Mouse (Mus musculus) Patski (cell line): ENCODE results near the gene Uck2. TPM values are rescaled to one million over a fixed set of nuclear protein-coding genes. Genes with fewer than 3 reads are reported as not detected.

Experiments used
- ATAC-seq: fragments of 100-300 bp; one replicate; pipeline ENCODE4 v1.8.0; 2021
- CTCF ChIA-PET: fragments of 350-600 bp; sonication (Branson Sonifier 250); formaldehyde crosslinking; loops from one replicate; lab custom pipeline; 2022; ENCODE audit warnings: inconsistent platforms; lab: Charles Lee
- POLR2A ChIA-PET: fragments of 350-600 bp; sonication (Branson Sonifier 250); formaldehyde crosslinking; loops from one replicate; lab custom pipeline; 2022; ENCODE audit warnings: antibody characterized with exemption, inconsistent platforms; lab: Charles Lee
- DNase-seq: peaks from one replicate; pipeline ENCODE4 v3.0.0-alpha.2; 2011; ENCODE audit warnings: low read depth, low spot score
- H3K27me3 ChIP-seq: fragments of 371-371 bp; one replicate; pipeline ENCODE4 v1.5.1; 2021
- CTCF ChIP-seq: fragments of 100-300 bp; IDR thresholded peaks from one replicate; pipeline ENCODE4 v1.5.1; 2021
- in situ Hi-C: fragments of 300-500 bp; cut with MboI; formaldehyde crosslinking; loops from 3 replicates; pipeline ENCODE4 v1.11.1; 2018; ENCODE audit warnings: low pct_unique_long_range_greater_than_20kb, mixed read lengths
- polyA plus RNA-seq: library from polyadenylated mRNA; unstranded; gene quantifications from one replicate; pipeline ENCODE4 v1.2.3, GENCODE M21; 2021

The Uck2 gene
- 66.4 TPM for polyA plus RNA-seq

DNA sequence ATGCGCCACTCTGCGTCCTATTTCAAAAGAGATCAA lies at the start of gene Uck2:
Gene Uck2 (minus strand): TSS at position 1 of the 36 bp plus-strand sequence.
- ChIA-PET POLR2A (interaction anchor here (1.4 kb wide), 1 partner anchor 64 kb away, joined by 7 read pairs; no protein-coding TSS in a partner anchor), CTCF (interaction anchor here (0.9 kb wide), 1 partner anchor 13 kb away, joined by 3 read pairs; no protein-coding TSS in a partner anchor)
- no peak for TF ChIP-seq CTCF
- DNase-seq (no peak), ATAC-seq (no peak)
- no peaks in the 10 kb centered on the region for H3K27me3 ChIP-seq
- in situ Hi-C loops = no loop called here

DNA sequence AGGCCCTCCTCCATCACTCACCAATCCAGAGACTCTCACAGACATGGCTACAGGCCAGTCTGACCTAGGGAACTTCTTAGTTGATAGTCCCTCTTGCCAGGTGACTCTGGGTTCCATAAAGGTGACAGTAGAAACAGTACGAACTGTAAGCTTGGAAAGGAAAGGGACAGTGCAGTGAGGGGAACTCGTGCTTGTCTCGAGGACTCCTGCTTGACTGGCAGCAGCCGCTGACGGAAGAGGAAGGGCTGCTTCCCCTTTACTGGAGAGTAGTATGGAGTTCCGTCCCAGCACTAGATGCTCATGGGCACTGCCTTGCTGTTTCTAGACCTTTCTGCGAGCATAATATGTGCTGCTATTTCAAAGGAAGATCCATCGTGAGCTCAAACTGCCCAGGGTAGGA lies 46.0 kb upstream of the Uck2 start:
- in situ Hi-C loops = loop anchor here (25.0 kb wide), 1 partner anchor 919 kb away; the partner anchor contains the start of gene Pogk
- CTCF ChIA-PET = no interaction called here
- ATAC-seq = no peak
- no peaks in the 10 kb centered on the region for H3K27me3 ChIP-seq
- POLR2A ChIA-PET = no interaction called here
- TF ChIP-seq CTCF = no peak
- DNase-seq = no peak

DNA sequence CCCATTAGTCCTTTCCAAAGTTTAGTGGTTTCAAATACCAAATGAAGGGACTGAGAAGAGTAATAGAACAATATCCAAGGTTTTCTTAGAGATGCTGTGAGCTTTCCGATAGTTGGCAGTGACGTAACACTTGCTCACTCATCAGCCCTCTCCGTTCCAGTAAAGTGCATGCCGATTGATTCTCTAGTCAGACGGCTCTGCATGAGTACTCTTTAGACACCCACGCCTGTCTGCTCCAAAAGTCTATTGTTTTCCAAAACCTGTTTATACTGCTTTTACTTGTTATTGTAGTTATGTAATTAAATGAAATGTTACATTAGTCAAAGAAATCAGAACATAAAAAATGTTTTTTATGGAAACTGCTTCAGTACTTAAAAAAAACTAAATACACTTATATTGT lies 43.7 kb upstream of the Uck2 start:
- no peaks in the 10 kb centered on the region for H3K27me3 ChIP-seq
- POLR2A ChIA-PET = no interaction called here
- in situ Hi-C loops = loop anchor here (25.0 kb wide), 1 partner anchor 916 kb away; the partner anchor contains the start of gene Pogk
- no peak for TF ChIP-seq CTCF
- CTCF ChIA-PET = interaction anchor here (1.0 to 2.3 kb wide), 2 partner anchors 13 to 117 kb away, joined by 4 to 6 read pairs; no protein-coding TSS in a partner anchor
- ATAC-seq = no peak
- DNase-seq = no peak

DNA sequence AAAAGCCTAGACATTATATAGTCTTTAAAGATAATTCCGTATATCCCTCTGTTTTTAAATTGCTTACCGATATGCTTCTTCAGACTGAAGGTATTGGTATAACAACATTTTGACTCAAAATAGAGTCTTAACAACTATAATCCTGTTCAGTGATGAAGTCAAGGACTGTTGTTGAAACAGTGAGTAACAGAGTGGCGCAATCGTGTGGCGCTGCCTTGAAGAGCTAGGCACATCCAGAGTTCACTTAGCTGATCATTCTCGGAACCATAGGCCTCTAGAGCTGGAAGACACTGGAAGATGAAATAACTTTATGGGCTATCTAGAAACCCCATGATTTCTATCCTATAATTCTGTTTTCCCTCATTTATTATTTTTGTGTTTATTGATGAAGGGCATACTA lies 36.6 kb upstream of the Uck2 start:
- no peak for ATAC-seq
- in situ Hi-C loops = no loop called here
- no peak for TF ChIP-seq CTCF

DNA sequence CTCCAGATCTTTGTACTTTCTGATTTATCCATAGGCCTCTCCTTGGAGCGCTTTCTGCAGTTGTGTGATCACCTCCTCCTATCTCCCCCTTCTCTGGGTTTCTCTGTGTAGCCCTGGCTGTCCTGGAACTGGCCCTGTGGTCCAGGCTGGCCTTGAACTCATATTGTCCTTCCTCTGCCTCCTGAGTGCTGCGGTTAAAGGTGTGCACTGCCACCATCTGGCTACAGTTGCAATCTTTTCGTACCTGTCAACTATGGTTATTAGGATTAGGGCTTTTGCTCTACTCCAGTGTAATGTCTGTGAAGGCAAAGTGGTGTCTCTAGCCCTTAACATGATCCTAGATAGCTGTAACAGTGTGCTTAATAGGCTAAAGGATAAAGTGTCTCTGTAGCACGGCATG lies 28.1 kb upstream of the Uck2 start:
- no peak for DNase-seq
- CTCF ChIA-PET = no interaction called here
- H3K27me3 ChIP-seq = no peaks in the 10 kb centered on the region
- TF ChIP-seq CTCF = peak; percentile 34
- POLR2A ChIA-PET = no interaction called here
- in situ Hi-C loops = loop anchor here (5.0 kb wide), 1 partner anchor 91 kb away; no protein-coding TSS in a partner anchor
- no peak for ATAC-seq

More for the DNA sequence above, 36.6 kb upstream of the Uck2 start:
- CTCF ChIA-PET = no interaction called here
- no peaks in the 10 kb centered on the region for H3K27me3 ChIP-seq
- POLR2A ChIA-PET = no interaction called here
- DNase-seq = no peak

DNA sequence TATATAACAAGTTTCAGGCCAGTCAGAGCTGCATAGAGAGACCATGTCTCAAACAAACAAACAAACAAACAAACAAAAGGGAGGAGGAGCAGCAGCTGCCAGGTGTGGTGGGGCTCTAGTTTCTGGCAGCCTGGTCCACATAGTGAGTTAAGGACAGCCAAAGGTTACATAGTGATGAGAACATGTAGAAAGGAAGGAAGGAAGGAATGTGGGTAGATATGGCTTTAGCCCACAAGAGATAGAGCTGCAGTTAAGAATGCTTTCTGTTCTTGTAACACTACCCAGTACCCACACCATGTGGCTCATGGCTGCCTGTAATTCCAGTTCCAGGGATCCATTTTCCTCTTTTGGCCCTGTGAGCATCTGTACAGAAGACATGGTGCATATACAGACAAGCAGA lies 27.2 kb upstream of the Uck2 start:
- no peaks in the 10 kb centered on the region for H3K27me3 ChIP-seq
- DNase-seq = no peak
- TF ChIP-seq CTCF = no peak
- in situ Hi-C loops = loop anchor here (5.0 kb wide), 1 partner anchor 90 kb away; no protein-coding TSS in a partner anchor
- POLR2A ChIA-PET = no interaction called here
- CTCF ChIA-PET = no interaction called here
- no peak for ATAC-seq

DNA sequence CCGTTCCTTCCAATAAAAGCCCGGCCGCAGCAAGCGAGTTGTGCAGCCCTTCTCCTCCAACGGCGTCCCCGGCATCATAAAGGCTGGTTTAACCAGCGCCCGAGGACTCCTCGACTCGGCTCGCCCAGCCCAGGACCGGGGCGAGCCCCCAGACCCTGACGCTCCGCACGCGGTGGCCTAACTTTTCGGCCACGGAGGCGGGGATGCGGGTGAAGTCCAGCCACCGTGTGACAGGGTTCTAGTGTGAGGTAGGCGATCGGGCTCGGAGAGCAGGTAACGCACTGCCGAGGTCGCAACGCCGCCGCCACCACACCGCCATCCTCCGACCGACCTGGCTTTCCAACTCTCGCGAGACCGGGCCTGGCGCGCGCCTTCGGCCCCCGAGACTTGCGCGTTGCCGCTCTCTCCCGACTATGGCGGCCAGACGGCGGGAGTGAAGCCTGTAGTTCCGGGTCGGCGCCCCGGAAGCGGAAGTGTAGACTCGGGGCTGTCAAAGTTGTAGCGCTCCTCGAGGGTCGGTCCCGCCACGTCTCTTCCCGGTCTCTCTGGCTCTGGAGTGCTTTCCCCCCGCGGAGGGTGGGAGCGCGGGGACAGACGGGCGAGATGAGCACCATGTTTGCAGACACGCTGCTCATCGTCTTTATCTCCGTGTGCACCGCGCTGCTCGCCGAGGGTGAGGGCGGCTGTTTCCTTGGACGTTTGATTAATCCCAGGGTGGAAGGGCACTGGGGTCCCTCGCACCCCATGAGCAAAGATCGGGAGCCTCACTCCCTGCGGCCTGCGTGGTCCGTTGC lies 23.3 kb upstream of the Uck2 start, which contains the start of gene Tmco1:
Gene Tmco1 (plus strand): TSS at position 118 of the 794 bp plus-strand sequence.
- no peak for DNase-seq
- no peak for TF ChIP-seq CTCF
- in situ Hi-C loops = no loop called here
- CTCF ChIA-PET = no interaction called here
- peak; percentile 96 for ATAC-seq
- POLR2A ChIA-PET = no interaction called here
- no peaks in the 10 kb centered on the region for H3K27me3 ChIP-seq

DNA sequence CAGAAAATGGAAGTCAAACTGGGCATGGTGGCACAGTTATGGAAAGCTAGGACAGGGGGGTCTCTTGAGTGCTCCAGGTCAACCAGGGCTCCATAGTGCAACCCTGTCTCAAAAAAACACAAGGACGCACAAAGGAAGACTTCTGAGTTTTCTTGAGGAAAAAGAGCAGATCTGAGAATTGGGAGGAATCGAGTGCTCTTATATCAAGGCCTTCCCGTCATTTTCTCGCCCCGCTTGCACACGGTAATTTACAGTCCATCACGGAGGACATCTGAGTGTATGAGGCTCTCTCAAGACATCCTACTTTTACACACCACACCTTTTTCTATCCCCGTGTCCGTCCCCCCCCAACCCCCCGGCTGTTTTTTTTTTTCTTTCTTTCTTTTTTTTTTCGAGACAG lies 22.6 kb upstream of the Uck2 start:
- ATAC-seq (no peak), DNase-seq (no peak)
- POLR2A ChIA-PET = interaction anchor here (1.2 kb wide), 1 partner anchor 17 kb away, joined by 3 read pairs; no protein-coding TSS in a partner anchor
- no peaks in the 10 kb centered on the region for H3K27me3 ChIP-seq
- CTCF ChIA-PET = interaction anchor here (1.1 kb wide), 2 partner anchors 12 to 71 kb away, joined by 4 to 7 read pairs; no protein-coding TSS in a partner anchor
- in situ Hi-C loops = no loop called here
- no peak for TF ChIP-seq CTCF

DNA sequence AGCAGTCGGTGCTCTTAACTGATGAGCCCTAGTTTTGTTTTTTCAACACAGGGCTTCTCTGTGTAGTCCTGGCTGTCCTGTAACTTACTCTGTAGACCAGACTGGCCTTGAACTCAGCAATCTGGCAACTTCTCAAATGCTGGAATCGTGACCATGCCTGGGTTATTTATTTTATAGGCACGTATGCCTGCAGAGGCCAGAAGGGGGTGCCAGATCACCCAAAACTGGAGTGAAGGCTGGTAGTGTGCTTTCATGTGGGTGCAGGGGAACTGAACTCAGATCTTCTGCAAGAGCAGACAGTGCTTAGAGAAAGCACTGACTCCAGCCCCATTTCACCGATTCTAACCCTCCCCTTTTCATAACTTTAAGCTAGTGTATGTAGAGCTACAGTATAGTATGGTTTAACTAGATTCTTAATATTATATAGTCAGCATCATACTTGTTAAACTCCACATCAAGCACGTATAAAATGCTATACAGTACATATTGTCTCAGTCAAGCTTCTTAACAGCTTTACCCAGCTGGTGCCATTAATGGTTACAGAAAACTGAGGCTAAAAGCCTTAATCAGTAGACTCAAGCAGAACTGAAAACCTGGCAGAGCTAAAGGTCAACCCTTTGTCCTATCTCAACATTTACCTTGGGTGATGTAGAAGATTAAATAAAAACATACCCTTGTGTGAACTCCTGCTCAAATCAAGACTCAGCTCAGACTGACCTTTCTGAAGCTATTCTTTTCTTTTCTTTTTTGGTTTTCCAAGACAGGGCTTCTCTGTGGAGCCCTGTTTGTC lies 21.5 kb upstream of the Uck2 start:
- DNase-seq (no peak), ATAC-seq (no peak)
- ChIA-PET CTCF (interaction anchor here (0.7 to 1.3 kb wide), 6 partner anchors 8 to 86 kb away, joined by 3 to 7 read pairs (median 4); no protein-coding TSS in a partner anchor), POLR2A (interaction anchor here (0.7 to 1.2 kb wide), 2 partner anchors 16 to 39 kb away, joined by 3 read pairs; no protein-coding TSS in a partner anchor)
- peak; percentile 70 for TF ChIP-seq CTCF
- in situ Hi-C loops = no loop called here
- H3K27me3 ChIP-seq = no peaks in the 10 kb centered on the region

DNA sequence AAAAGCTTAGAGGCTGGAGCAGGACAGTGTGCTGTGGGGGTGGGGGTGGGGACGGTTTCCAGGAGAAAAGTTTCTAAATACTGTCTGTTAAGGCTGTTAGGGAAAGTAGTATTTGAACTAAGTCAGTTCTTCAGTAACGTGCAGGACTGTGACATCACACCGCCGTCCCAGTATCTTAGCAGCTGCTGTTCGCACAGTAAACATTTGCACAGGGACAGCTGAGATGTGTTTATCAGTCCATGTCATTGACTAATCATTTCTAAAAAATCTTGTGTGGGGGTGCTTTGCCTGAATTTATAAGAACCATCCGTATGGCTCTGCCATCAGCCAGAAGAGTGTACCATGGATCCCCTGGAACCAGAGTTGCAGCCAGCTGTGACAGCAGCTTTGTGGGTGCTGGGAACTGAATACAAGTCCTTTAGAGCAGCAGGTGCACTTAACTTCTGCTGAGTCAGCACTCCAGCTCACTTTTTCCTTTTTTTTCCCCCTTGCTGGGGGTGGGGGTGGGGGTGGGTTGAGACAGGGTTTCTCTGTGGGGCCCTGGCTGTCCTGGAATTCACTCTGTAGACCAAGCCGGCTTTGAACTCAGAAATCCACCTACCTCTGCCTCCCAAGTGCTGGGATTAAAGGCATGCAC lies 20.5 kb upstream of the Uck2 start:
- ChIA-PET POLR2A (interaction anchor here (0.7 to 1.0 kb wide), 2 partner anchors 21 to 57 kb away, joined by 3 read pairs; no protein-coding TSS in a partner anchor), CTCF (interaction anchor here (0.6 to 1.3 kb wide), 5 partner anchors 9 to 93 kb away, joined by 3 to 4 read pairs (median 4); no protein-coding TSS in a partner anchor)
- TF ChIP-seq CTCF = no peak
- DNase-seq (no peak), ATAC-seq (no peak)
- no peaks in the 10 kb centered on the region for H3K27me3 ChIP-seq
- in situ Hi-C loops = no loop called here
